Mouse (Mus musculus) adrenal gland, adult 2 months (tissue): ENCODE measurements around the gene Suv39h1. TPM values are rescaled to one million over a fixed set of nuclear protein-coding genes. Genes with fewer than 3 reads are reported as not detected.
"Not testable (repeated sequence)": the region's sequence is repeated elsewhere in the genome, so short reads cannot be mapped to it uniquely, and the experiment has no call there.

ENCODE experiments used
- DNase-seq: peaks from one replicate; pipeline ENCODE4 v3.0.0; 2021
- long read RNA-seq: library from polyadenylated mRNA; stranded (forward); transcript quantifications from one replicate; pipeline ENCODE4 v2.0.0, GENCODE M21; 2021
- polyA plus RNA-seq: library from polyadenylated mRNA; depleted of rRNA; stranded (reverse); fragments of >200 nt; gene quantifications from 2 replicates; pipeline ENCODE4 v1.2.3, GENCODE M21; 2012; rRNA removed
- total RNA-seq, 2 experiments: library from RNA; stranded (reverse); gene quantifications; 2 replicates each; pipeline ENCODE4 v1.2.3; 2021

Gene Suv39h1
- total RNA-seq (10 to 100 TPM in 1 of 2 experiments, 1 to 10 TPM in 1; 9.1 to 11.2 TPM), polyA plus RNA-seq (4.9 and 5.5 TPM in 2 replicates)
- long read RNA-seq, partial matches to known transcripts: 2 of 7 reads
- long read RNA-seq, other reads (novel, unspliced or antisense): 1 of 7 reads

DNA sequence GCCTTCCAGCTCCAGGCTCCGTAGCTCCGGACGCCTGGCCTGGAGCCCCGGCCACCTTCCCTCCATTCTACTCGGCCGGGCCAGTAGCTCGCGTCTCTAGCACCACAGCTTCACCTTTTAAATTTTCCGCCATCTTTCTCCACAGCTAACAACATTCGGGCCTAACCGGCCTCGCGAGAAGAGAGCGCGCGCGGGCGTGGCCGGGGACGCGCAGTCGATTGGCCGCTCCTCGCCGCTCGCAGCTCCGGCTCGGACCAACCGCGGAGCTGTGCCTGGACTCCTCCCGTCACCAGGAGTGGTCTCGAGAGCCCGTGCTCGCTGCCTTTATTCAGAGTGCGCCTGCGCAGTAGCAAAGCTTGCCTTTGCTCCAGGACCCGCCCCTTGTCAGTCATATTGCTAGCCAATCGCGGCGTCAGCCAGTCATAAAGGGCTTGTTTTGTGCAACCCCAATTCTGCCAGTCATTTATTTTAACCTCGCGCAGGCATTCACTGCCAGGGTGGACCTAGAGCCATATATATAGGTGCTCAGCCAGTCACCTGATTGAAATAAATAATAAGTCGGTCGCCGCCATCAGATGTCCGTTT is at the start of gene Suv39h1:
TSS of gene Suv39h1 (minus strand) at position 331 of the 585 bp plus-strand sequence.
- peak; percentile 96 for DNase-seq

DNA sequence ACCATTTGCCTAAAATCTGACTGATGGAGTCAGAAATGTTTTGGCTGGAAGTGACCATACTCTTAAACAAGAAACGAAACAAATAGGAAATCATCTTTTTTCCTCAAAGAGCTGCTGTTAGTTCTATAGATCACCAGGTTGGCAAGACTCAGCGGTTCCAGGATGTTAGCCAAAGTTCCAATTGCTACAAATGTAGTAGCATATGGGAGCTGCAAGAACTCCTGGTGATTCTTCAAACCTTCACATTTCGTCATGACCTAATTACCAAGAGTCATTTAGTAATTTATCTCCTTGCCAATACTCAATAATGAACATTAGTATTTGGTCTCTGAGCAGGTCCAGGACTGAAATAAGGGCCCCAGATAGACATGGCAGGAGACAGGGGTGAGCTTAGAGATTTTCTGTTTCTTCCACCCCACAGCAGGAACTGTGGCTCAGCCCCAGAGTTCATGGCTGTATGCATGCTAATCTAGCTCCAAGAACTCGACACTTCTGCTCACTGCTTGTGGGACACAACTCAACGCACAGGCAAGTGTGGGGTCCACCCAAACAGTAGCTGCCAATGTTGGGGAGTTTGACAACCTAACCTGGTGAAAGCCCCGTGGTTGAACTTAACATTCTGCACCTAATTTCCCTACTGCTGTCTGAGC is 49.4 kb upstream of the Suv39h1 start:
- no peak for DNase-seq

DNA sequence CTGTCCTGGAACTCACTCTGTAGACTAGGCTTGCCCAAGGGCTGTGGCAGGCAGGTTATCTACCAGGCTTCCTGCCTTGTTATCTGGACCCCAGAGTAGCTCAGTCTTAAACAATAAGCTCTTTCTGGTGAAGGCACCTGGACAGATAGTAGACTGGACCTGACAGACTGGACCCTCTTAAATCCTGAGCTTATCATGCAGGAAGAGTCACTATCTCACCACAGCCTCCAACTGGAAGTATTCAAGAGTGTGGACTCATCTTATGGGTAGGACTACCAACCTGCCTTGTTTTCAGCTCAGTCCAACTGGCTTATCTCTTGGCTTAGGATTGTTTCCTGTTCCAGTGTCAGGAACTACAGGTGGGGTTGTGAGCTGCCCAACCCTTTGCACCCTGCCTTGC is 42.7 kb upstream of the Suv39h1 start:
- DNase-seq: no peak

DNA sequence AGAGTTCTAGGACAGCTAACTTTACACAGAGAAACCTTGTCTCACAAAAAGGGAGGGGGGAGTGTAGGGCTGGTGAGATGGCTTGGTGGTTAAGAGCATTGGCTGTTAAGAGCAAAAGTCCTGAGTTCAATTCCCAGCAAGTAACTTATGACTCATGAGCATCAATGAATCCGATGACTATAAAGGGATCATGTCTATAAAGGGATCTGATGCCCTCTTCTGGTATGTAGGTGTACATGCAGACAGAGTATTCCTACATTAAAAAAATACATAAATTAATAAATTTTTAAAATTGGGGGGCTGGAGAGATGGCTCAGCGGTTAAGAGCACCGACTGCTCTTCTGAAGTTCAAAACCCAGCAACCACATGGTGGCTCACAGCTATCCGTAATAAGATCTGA is 40.7 kb upstream of the Suv39h1 start:
- no peak for DNase-seq

DNA sequence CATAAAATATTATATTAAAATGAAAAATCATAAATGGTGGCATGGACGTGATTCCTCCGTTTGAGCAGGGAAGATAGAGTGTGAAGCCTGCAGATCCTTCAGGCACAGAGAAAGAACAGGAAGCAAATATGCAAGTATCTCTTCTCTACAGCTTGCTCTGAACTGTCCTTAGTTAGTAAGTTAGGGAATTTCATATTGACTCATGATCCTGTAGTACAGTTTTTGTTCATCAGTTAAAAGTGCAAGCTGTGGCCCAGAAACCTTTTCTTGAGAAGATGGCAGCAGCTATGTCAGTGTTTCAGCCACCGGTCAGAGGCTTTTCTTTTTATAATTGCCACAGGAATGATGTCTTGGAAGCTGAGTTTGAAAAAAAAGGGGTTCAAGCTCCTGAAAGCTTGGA is 30.5 kb upstream of the Suv39h1 start:
- DNase-seq: no peak

DNA sequence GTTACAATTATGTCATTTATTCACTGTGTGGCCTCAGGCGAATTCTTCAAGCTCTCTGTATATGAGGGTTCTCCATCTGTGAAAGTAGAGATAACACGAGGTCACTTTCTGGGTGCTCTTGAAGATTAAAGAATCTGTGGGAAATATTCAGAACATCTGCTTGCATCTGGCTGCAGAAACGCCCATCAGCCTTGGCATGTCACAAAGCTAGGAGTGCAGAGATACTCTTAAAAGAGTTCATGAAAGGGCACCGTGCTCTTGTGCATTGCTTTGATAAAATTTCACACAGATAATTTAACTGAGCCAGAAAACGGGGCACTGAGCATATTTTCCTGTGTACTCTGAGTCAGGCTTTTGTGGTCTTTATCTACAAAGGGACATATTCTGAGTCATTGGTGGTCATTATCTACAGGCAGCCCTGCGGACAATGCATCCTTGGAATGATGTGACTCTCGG is 27.7 kb upstream of the Suv39h1 start:
- peak; percentile 8 for DNase-seq

DNA sequence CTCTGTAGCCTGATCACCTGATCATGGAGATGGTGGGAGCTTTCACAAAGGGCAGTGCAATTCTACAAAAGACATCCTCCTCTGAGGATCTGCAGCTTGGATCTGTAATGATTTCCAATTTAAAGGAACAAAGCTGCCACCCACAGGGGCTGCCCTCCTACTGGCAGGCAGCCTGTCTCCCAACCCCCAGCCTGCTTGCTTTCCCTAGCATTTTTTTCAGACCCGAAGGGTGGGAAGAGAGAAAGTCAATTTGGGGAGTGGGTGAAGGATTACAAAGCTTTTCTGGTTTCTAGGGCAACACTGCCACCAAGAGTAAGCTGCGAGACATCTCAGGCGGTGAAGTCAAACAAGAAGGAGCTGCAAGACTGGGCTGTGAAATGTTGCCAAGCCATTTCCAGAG is 26.5 kb upstream of the Suv39h1 start:
- DNase-seq: no peak

DNA sequence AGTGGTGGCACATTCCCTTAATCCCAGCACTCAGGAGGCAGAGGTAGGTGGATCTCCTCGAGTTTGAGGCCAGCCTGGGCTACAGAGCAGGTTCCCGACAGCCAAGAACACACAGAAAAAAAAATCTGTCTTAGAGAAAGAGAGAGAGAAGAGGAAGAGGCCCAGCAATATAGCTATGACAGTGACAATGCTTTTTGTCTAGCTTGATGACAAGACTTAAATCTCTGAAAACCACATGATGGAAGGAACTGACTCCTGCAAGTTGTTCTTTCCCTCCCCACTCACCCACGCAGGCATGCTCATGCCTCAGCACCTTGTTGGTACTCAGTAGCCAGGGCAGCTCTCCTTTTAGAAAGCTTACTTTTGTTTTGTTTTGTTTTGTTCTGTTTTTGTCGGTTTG is 24.9 kb upstream of the Suv39h1 start:
- DNase-seq: no peak

DNA sequence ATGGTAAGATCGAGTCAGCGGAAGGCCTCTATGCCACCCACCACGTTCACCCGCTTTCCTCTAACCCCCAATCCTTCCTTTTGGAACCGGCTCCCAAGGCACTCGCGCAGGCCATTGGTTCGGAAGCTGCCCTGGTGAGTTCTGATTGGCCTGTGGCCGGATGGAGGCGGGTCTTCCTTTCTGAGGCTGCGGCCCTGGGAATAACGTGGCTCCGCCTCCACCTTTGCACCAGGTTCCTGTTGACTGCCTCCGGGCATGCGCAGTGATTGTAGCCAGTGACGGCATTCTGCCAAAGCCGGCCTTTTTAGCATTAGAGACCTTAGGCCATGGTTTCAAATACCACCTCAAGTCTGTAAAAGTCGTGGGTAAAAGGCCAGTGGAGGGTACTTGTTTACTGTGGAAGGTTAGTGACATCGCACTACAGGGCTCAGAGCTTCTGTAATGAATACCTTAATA is 22.3 kb upstream of the Suv39h1 start:
- DNase-seq: peak; percentile 96

DNA sequence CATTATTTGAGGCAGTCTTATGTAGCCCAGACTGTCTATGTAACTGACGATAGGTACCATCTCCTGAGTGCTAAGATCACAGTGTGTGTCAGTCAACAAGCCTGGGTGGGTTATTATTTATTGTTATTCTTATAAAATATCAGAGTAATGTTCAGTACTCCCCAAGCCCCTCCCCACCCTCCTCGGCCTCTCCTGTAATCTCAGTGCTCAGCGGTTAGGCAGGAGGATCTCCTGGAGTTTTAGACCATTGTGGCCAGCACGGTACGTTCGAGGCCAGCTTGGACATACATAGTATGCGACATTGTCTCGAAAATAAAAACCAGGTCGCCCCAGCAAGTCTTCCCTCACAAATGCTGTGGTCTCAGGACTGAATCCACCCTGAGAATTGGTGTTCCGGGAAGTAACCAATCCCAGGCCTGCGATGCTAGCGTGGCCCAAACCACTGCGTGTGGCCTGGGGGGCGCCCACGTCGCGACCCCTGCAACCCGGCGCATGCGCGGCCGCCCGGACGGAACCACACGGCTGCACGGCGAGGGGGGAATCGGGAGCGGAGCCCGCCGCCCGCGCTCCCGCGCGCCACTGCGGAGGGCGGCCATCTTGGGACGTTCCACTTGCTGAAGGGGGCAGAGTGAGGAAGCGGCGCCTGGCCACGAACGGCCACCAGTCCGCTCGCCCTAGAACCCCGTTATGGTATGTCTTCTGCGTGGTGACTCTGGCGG is 21.7 kb upstream of the Suv39h1 start:
- peak; percentile 97 for DNase-seq

DNA sequence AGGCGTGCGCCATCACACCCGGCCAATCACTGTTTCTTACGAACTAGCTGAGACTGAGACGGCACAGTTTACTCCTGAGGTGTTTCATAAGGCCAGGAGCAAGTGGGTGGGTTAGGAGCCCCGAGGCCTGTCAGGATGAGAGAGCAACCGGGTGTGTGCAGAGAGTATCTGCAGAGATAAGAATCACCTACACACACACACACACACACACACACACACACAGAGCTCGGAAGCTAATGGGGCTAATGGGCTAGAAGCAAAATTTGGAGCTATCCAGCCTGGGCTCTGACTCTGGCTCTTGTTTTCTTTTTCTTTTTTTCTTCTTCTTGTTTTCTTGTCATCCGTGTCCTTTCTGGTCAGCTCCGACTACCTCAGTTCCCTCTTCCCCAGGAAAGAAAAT is 21.0 kb upstream of the Suv39h1 start:
- DNase-seq: no peak

DNA sequence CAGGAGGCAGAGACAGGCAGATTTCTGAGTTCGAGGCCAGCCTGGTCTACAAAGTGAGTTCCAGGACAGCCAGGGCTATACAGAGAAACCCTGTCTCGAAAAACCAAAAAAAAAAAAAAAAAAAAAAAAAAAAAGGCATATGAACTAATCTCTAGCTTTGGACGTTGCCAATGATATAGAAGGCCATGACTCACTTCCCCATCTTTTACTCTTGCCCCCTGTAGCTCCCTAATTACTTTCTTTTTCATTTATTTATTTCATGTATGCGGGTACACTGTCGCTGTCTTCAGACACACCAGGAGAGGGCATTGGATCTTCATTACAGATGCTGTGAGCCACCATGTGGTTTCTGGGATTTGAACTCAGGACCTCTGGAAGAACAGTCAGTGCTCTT is 16.4 kb upstream of the Suv39h1 start:
- DNase-seq: not testable (repeated sequence)

DNA sequence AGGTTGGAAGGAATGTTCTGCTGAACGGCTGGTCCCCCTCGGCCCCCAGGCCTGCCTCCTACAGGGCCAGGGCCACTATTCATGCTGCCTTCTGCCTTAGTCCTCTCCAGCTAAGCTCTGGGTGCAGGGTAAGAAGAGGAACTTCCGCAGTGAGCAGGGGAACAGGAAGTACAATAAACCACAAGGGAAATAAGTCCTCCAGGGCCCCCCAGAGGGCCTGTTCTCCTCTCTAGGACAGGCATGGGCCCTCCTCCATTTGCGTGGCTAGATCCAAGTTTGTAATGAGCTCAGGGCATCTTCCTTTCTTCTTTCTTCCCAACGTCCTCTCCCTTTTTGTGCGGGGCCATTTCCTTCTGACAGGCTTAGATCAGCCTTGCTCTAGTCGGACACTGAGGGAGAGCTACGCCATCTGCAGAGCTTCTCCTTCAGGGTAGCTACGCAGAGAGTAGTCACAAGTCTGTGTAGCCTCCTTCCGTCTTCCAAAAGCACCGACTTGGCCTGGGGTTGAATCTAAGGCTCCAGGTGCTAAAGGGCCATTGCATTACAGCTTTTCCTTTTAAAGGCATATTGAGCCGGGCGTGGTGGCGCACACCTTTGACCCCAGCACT is 15.9 kb upstream of the Suv39h1 start, which contains the start of gene Was:
TSS of gene Was (minus strand) at position 153 of the 608 bp plus-strand sequence.
- no peak for DNase-seq

DNA sequence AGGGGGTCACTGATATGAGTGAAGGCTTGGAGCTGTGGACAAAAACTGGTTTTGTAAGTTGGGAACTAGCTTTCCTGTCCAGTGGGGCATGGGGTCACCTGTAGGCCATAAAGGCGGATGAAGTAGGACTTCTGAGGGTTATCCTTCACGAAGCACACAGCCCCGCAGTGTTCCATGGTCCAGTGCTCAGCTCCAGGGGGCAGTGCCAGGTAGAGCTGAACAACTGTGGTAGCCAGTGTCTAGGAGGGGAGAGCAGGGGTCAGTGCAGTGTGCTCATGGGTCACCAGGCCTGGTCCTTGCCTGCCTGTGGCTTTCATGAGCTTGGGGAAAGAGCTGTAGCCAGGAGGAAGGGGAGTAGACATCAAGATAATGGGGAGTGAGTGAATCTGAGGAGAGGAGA is 15.2 kb upstream of the Suv39h1 start:
- DNase-seq: no peak

DNA sequence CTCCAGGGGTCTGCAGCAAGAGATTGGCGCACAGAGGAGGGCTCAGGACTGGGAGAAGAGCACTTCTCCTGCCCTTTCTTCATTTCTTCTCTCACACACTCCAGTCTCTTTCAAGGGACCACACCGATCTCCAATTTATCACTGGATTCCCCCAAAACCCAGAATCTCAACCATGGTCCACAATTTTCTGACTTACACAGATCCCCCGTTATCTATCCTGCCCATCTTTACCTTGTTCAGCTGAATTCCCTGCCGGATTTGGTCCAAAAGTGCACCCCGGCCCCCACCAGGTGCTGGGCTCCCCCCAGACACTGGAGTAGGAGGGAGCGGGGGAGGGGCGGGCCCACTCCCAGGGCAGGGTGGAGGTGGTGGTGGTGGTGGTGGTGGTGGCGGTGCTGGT is 11.1 kb upstream of the Suv39h1 start:
- no peak for DNase-seq

DNA sequence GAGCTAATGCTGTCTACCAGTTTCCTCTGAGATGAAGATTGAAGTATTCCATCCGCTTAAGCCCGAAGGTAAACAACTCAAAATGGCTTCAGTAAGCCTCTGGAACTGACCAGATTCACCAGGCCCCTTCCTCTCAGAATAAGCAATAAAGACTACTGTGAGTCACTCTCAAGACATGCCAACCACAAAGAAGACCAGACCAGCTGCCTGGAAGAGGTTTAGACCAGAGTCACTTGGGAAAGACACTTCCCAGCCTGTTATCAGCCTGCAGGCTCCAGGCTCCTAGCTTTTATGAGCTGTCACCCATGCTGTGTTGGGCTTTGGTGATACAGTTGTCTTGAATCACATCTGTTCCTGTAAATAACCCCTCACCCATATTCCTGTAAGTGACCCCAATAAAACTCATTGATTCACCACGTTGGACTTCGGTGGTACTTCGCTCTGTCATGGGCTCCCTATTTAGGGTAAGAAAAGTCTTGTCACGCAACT is 10.3 kb upstream of the Suv39h1 start:
- no peak for DNase-seq

DNA sequence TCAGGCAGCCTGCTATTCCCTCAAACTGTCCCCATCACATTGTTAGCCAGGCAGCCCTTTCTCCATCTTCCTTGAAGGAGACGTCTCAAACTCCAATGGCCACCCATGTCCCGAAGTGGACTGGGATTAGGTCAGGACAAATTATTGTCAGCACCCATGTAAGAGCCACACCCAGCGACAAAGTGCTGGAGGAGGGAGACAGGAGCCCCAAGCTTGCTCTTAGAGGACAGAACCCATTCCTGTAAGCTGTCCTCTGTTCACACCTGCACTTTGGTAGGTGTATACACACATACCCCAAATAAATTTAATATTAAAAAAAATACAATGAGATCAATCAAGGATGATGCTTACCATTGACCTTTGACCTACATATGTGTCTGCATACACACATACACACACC is 544 bp upstream of the Suv39h1 start:
- no peak for DNase-seq

DNA sequence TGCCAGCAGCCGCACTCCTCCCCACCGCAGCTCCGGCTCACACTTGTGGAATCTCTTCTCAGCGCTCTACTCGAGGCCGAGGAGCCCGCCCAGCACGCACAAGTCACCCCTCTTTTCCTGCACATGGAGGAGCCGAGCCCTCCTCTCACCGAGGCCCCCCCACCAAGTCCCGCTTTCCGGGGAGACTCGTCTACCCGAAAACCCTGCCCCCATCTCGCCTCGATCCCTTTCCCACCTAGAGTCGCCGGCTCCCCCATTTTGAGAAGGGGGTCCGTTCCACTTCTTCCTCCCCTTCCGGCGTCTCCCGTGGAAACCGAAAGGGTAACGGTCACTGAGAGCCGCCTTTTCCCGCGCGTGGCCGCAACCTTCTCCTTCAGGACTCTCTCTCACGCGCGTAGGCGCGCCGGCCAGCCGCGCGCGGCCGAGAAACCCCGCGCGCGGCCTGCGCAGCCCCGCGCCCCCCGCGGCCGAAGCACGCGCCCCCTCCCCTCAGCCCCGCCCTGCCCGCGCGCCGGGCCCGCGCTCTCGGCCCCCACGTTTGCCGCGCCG is 605 bp downstream of the Suv39h1 start:
- DNase-seq: peak; percentile 40

DNA sequence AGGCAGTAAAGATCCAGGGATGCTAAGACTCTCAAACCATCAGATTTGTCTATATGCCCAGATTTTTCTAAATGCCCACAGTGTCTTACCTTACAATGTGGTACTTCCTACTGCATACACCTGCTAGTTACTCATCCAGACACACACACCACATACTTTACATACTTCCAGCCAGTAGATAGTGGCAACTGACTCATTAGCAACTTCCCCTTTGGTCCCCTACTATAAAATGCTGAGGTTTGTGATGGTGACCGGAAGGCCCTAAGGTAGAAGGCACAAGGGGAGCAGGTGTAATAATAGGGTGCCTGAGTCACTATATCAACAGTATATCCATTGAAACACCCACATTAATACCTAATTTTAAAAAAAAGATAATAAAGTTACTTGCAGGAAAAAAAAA is 5.4 kb downstream of the Suv39h1 start:
- DNase-seq: no peak

DNA sequence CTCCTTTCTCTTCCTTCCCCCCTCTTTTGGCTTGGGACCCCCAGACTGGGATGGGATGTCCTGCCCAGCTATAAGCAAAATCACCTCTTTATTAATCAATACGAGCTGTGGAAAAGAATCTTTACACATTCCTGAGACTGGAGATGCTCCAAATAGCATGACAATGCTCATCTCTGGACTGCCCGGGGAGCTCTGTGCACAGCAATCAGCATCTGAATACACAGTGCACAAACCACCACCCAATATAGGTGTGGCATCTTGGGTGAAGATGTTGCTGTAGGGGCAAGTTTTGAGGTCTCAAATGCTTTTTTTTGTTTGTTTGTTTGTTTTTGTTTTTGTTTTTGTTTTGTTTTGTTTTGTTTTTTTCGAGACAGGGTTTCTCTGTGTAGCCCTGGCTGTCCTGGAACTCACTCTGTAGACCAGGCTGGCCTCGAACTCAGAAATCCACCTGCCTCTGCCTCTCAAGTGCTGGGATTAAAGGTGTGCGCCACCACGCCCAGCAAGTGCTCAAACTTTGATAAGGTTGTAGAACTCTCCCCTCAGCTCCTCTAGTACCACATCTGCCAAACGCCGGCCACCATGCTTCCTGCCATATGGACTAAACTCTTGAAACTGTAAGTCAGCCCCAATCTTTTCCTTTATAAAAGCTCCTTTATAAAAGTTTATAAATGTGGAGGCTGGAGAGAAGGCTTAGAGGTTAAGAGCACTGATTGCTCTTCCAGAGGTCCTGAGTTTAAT is 23.3 kb downstream of the Suv39h1 start:
- not testable (repeated sequence) for DNase-seq

DNA sequence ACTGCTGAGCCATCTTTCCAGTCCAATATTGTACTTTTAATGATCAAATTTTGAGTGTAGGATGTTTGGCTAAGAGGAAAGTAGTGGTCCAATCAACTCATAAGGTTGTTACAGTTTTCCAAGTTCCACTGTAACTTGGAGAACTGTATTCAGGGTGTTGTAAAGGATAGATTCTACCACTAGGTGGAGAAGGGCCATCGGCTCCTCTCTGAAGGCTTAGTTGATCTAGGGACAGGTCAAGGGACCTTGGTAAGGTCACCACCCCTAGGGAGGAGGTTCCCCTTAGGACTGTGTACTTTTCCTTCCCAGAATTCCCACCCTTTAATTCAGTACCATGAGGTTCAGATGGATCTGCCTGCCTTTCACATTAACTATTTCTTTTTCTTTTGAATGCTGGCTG is 41.6 kb downstream of the Suv39h1 start:
- DNase-seq: no peak
